Comparison of ENCODE assay signal across 18 mouse cellular contexts in genomic region chr13:41541139-41541538, GRCm38 (mm10).
"Had no signal": no experiment of that assay in that cellular context is flagged by ENCODE, and none has a peak within 500 bp of the region (broad histone marks: within the 10 kb centered on the region; RNA-seq: fewer than 3 reads in every experiment).

No protein-coding gene starts in this region.

- H3K27me3 ChIP-seq: limb, embryonic 12.5 days; limb, embryonic 15.5 days; midbrain, embryonic 12.5 days; midbrain, embryonic 15.5 days; neural tube, embryonic 13.5 days had no signal

- DNase-seq: kidney, postnatal 14 days; kidney, postnatal 4 days; left cerebral cortex, postnatal 4 days; liver, postnatal 0 days; lung, embryonic 14.5 days; retina, postnatal 1 day; right cerebral cortex, postnatal 25 days; thymus, adult 2 months; thymus, postnatal 14 days; thymus, postnatal 4 days had no signal

- H3K9me3 ChIP-seq: limb, embryonic 12.5 days; limb, embryonic 15.5 days; midbrain, embryonic 12.5 days; midbrain, embryonic 15.5 days; neural tube, embryonic 13.5 days had no signal

- H3K27ac ChIP-seq: limb, embryonic 12.5 days; limb, embryonic 15.5 days; liver, embryonic 14.5 days; macrophage; midbrain, embryonic 12.5 days; midbrain, embryonic 15.5 days; neural tube, embryonic 13.5 days; stomach, postnatal 0 days had no signal

- H3K4me1 ChIP-seq: limb, embryonic 12.5 days; limb, embryonic 15.5 days; midbrain, embryonic 12.5 days; midbrain, embryonic 15.5 days; neural tube, embryonic 13.5 days had no signal

- H3K36me3 ChIP-seq: limb, embryonic 12.5 days; limb, embryonic 15.5 days; midbrain, embryonic 12.5 days; midbrain, embryonic 15.5 days; neural tube, embryonic 13.5 days had no signal

- H3K4me3 ChIP-seq: limb, embryonic 12.5 days; limb, embryonic 15.5 days; midbrain, embryonic 12.5 days; midbrain, embryonic 15.5 days; neural tube, embryonic 13.5 days had no signal
